Mouse (Mus musculus) kidney, adult 9 months (tissue): ENCODE measurements around the gene Gm7945.
"Not testable (repeated sequence)": the region's sequence is repeated elsewhere in the genome, so short reads cannot be mapped to it uniquely, and the experiment has no call there.

Experiments
- DNase-seq: peaks from one replicate; pipeline ENCODE4 v3.0.0; 2022

Gene Gm7945

GRCm38 (mm10) chr14:41386279-41386678, at the start of gene Gm7945:
TSS of gene Gm7945 (minus strand) at chr14:41386379.
- not testable (repeated sequence) for DNase-seq

- peak; percentile 40 for DNase-seq
Observed at GRCm38 (mm10) chr14:41425393-41426075, 39.4 kb upstream of the Gm7945 start.

- DNase-seq, result not testable (repeated sequence)
Observed at GRCm38 (mm10) chr14:41424694-41425093, 38.5 kb upstream of the Gm7945 start.

GRCm38 (mm10) chr14:41408181-41408580, 22.0 kb upstream of the Gm7945 start, which contains the start of gene Gm6482:
TSS of gene Gm6482 (minus strand) at chr14:41408281.
- DNase-seq, result not testable (repeated sequence)

- DNase-seq, result not testable (repeated sequence)
Observed at GRCm38 (mm10) chr14:41348309-41348708, 37.9 kb downstream of the Gm7945 start, which contains the start of gene Gm5798. TSS of gene Gm5798 (plus strand) at chr14:41348609.
